In the genomic region with DNA sequence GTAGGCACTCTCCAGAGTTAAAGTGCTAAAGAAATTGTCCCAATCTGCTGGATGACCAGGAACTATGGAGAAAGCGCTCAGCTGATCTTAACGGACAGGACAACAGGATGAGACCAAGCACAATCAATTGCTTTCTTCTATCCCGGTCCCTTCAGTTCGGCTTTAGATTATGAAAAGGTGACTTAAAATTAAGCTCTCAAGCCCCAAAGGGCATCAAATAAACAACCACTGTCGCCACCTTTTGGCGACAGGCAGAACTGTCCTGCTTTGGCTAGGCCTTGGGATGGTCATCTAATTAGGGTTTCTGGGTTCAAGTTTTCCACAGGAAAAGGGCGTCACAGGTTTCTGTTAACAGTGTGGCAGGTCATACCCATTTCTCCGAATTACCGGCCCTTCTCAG, we compare ENCODE assay signal across 8 mouse cellular contexts.
DNase-seq lines count a peak whose midpoint lies in the region; ATAC-seq lines count a peak whose summit lies in the region.

No protein-coding gene starts in this region.

- no peak overlapping the region for H3K4me3 ChIP-seq in hindbrain, embryonic 11.5 days (ENCODE audit: low read depth, low read length)
- no peak overlapping the region for H3K4me3 ChIP-seq in hindbrain, embryonic 16.5 days (ENCODE audit: low read length)

- no peak overlapping the region for H3K9ac ChIP-seq in hindbrain, embryonic 11.5 days (ENCODE audit: low read depth, low read length)
- no peak overlapping the region for H3K9ac ChIP-seq in hindbrain, embryonic 16.5 days (ENCODE audit: low read depth, low read length)

- no peak overlapping the region for H3K4me2 ChIP-seq in hindbrain, embryonic 11.5 days (replicated peaks; ENCODE audit: low read depth, low read length)
- no peak overlapping the region for H3K4me2 ChIP-seq in hindbrain, embryonic 16.5 days (ENCODE audit: low read length)

- peaks cover 5% of the 10 kb centered on the region; the same call in 1 of the 2 replicates for H3K4me1 ChIP-seq in hindbrain, embryonic 11.5 days (replicated peaks; ENCODE audit: control insufficient read depth, insufficient read depth, low read length)
- peaks cover 6% of the 10 kb centered on the region; the same call in 1 of the 2 replicates for H3K4me1 ChIP-seq in hindbrain, embryonic 16.5 days (ENCODE audit: control insufficient read depth, insufficient read depth, low read depth, low read length)

- no peaks in the 10 kb centered on the region for H3K27me3 ChIP-seq in hindbrain, embryonic 11.5 days (ENCODE audit: control insufficient read depth, insufficient read depth, low read length)
- no peaks in the 10 kb centered on the region for H3K27me3 ChIP-seq in hindbrain, embryonic 16.5 days (replicated peaks; ENCODE audit: control insufficient read depth, insufficient read depth, low read length)

- WGBS in hindbrain, embryonic 11.5 days, result 53% methylated on average over 9 of the region's 9 CpGs
- 55% methylated on average over 9 of the region's 9 CpGs for WGBS in hindbrain, embryonic 16.5 days

- H3K9me3 ChIP-seq in hindbrain, embryonic 11.5 days (ENCODE audit: control insufficient read depth, low read length), result no peaks in the 10 kb centered on the region
- no peaks in the 10 kb centered on the region for H3K9me3 ChIP-seq in hindbrain, embryonic 16.5 days (ENCODE audit: control insufficient read depth, low read length)

- DNase-seq in hindbrain, embryonic 11.5 days (ENCODE audit: low spot score), result peak; percentile 63
- DNase-seq in urinary bladder, postnatal 25 days (ENCODE audit: low spot score), result peak; percentile 18
- DNase-seq in urinary bladder, adult 2 months (ENCODE audit: low spot score), result no peak
- DNase-seq in cerebellum, postnatal 14 days, result peak; percentile 72 to 74
- DNase-seq in kidney, postnatal 14 days, result peak; percentile 29
- peak; percentile 15 for DNase-seq in retina, adult 2 months (ENCODE audit: low read depth, low spot score)

- no peaks in the 10 kb centered on the region for H3K36me3 ChIP-seq in hindbrain, embryonic 11.5 days (ENCODE audit: control insufficient read depth, insufficient read depth, low read length)
- no peaks in the 10 kb centered on the region for H3K36me3 ChIP-seq in hindbrain, embryonic 16.5 days (ENCODE audit: control insufficient read depth, insufficient read depth, low read length)

- no peak overlapping the region for H3K27ac ChIP-seq in hindbrain, embryonic 11.5 days (ENCODE audit: low read depth, low read length)
- no peak overlapping the region for H3K27ac ChIP-seq in hindbrain, embryonic 16.5 days (ENCODE audit: low read depth, low read length)

- ATAC-seq in hindbrain, embryonic 11.5 days (ENCODE audit: low FRiP score), result no peak
- no peak for ATAC-seq in hindbrain, embryonic 16.5 days
- ATAC-seq in erythroblast, adult 5-6 weeks (replicated peaks; ENCODE audit: low FRiP score, poor library complexity, severe bottlenecking), result no peak
